Mouse (Mus musculus) neural tube, embryonic 12.5 days (tissue): ENCODE data around the gene Lars2. TPM values are rescaled to one million over a fixed set of nuclear protein-coding genes. Genes with fewer than 3 reads are reported as not detected.

ENCODE experiments used
- ATAC-seq: fragments of 200-750 bp; cut with Nextera tagmentation; 2 replicates; pipeline ENCODE4 v1.8.0; 2017; ENCODE audit warnings: low read depth, mild to moderate bottlenecking, moderate TSS enrichment, moderate library complexity; ENCODE audit not compliant: low FRiP score
- H3K27ac ChIP-seq: fragments of 300-500 bp; sonication (generic); 2 replicates; pipeline ENCODE4 v1.5.1; 2016
- H3K27me3 ChIP-seq: fragments of 300-500 bp; sonication (generic); replicated peaks from 2 replicates; pipeline ENCODE4 v1.6.1; 2016; ENCODE audit warnings: mild to moderate bottlenecking
- H3K36me3 ChIP-seq: fragments of 300-500 bp; sonication (generic); 2 replicates; pipeline ENCODE4 v1.6.1; 2016; ENCODE audit warnings: mild to moderate bottlenecking
- H3K4me1 ChIP-seq: fragments of 300-500 bp; sonication (generic); 2 replicates; pipeline ENCODE4 v1.6.1; 2016
- H3K4me2 ChIP-seq: fragments of 300-500 bp; sonication (generic); replicated peaks from 2 replicates; pipeline ENCODE4 v1.6.1; 2016; ENCODE audit warnings: mild to moderate bottlenecking
- H3K4me3 ChIP-seq: fragments of 300-500 bp; sonication (generic); 2 replicates; pipeline ENCODE4 v1.5.1; 2016
- H3K9ac ChIP-seq: fragments of 300-500 bp; sonication (generic); 2 replicates; pipeline ENCODE4 v1.6.1; 2016; ENCODE audit warnings: mild to moderate bottlenecking
- H3K9me3 ChIP-seq: fragments of 300-500 bp; sonication (generic); 2 replicates; pipeline ENCODE4 v1.6.1; 2016; ENCODE audit warnings: mild to moderate bottlenecking
- WGBS: fragments of 180-500 bp; shearing (Covaris S2); methylation state at CpG from one replicate; pipeline ENCODE4 v1.1.7; 2016; 5-methylcytosine and 5-hydroxymethylcytosine counted together
- polyA plus RNA-seq: library from polyadenylated mRNA; unstranded; fragments of >200 nt; fragmentation: Nextera tagmentation; extraction: Ambion mirVana; gene quantifications from 2 replicates; pipeline ENCODE4 v1.2.1, GENCODE M21; 2016

The Lars2 gene
- polyA plus RNA-seq, 1 experiment from 2014 or later = 972 TPM

- 88% methylated on average over 18 of the region's 18 CpGs for WGBS
- Histone ChIP-seq H3K9me3 (no peaks in the 10 kb centered on the region), H3K4me1 (peaks cover 44% of the 10 kb centered on the region), H3K27me3 (no peaks in the 10 kb centered on the region), H3K4me2 (peak overlapping the region; percentile 82), H3K36me3 (peaks cover 3% of the 10 kb centered on the region; the same call in 1 of the 2 replicates), H3K27ac (no peak overlapping the region), H3K9ac (0 out of 2 replicates have a peak overlapping the region, but pooled peaks have one; percentile 72), H3K4me3 (peak overlapping the region; percentile 66)
- no peak for ATAC-seq
Observed at GRCm38 (mm10) chr9:123480253-123480921, 113.7 kb downstream of the Lars2 start.

- Histone ChIP-seq H3K9me3 (no peaks in the 10 kb centered on the region), H3K9ac (no peak overlapping the region), H3K4me3 (0 out of 2 replicates have a peak overlapping the region, but pooled peaks have one; percentile 5), H3K27ac (no peak overlapping the region), H3K27me3 (no peaks in the 10 kb centered on the region), H3K4me2 (peak overlapping the region; percentile 82), H3K36me3 (peaks cover 3% of the 10 kb centered on the region; the same call in 1 of the 2 replicates), H3K4me1 (peaks cover 44% of the 10 kb centered on the region)
- no peak for ATAC-seq
- WGBS = 80% methylated on average over 7 of the region's 7 CpGs
Observed at GRCm38 (mm10) chr9:123481136-123481535, 114.4 kb downstream of the Lars2 start.

GRCm38 (mm10) chr9:123483598-123483997 lies 116.9 kb downstream of the Lars2 start:
- peaks cover 3% of the 10 kb centered on the region; the same call in 1 of the 2 replicates for H3K36me3 ChIP-seq

GRCm38 (mm10) chr9:123484830-123485229 lies 118.1 kb downstream of the Lars2 start:
- Histone ChIP-seq H3K9me3 (no peaks in the 10 kb centered on the region), H3K4me3 (no peak overlapping the region), H3K27ac (no peak overlapping the region), H3K4me1 (peaks cover 27% of the 10 kb centered on the region), H3K27me3 (no peaks in the 10 kb centered on the region), H3K9ac (no peak overlapping the region), H3K4me2 (no peak overlapping the region), H3K36me3 (peaks cover 3% of the 10 kb centered on the region; the same call in 1 of the 2 replicates)
- no peak for ATAC-seq
- WGBS = 88% methylated on average over 3 of the region's 3 CpGs

More at GRCm38 (mm10) chr9:123483598-123483997, 116.9 kb downstream of the Lars2 start:
- Histone ChIP-seq H3K9ac (no peak overlapping the region), H3K27ac (no peak overlapping the region), H3K27me3 (no peaks in the 10 kb centered on the region), H3K4me2 (no peak overlapping the region), H3K4me3 (no peak overlapping the region), H3K9me3 (no peaks in the 10 kb centered on the region), H3K4me1 (peaks cover 38% of the 10 kb centered on the region)
- no peak for ATAC-seq
- WGBS = 100% methylated on average over 1 of the region's 1 CpGs

DNA sequence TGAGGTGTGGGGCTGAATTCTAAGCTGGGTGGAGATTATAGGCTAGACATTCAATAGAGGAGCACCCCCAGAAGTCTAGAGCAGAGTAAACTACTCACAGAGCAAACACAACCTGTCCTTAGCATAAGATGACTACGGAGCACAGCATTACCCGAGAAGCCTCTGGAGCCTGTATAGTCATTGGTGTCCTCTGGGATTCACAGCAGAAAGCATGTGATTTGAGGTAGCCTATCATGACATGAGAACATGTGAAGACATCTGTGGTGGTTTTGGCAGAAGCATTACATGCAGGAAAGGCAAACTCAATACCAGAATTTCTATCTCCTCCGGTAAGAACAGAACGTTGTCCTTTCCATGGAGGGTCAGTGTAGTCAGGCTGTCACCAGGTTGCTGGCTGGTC lies 118.8 kb downstream of the Lars2 start:
- no peak overlapping the region for H3K4me2 ChIP-seq
- H3K4me3 ChIP-seq = no peak overlapping the region
- peaks cover 3% of the 10 kb centered on the region; the same call in 1 of the 2 replicates for H3K36me3 ChIP-seq
- no peak for ATAC-seq
- WGBS = 92% methylated on average over 4 of the region's 4 CpGs
- H3K27ac ChIP-seq = no peak overlapping the region
- no peaks in the 10 kb centered on the region for H3K9me3 ChIP-seq
- no peak overlapping the region for H3K9ac ChIP-seq
- H3K4me1 ChIP-seq = peaks cover 21% of the 10 kb centered on the region
- H3K27me3 ChIP-seq = no peaks in the 10 kb centered on the region

- Histone ChIP-seq H3K4me1 (peaks cover 11% of the 10 kb centered on the region), H3K4me2 (no peak overlapping the region), H3K27me3 (no peaks in the 10 kb centered on the region), H3K4me3 (no peak overlapping the region), H3K36me3 (peaks cover 3% of the 10 kb centered on the region; the same call in 1 of the 2 replicates), H3K9ac (no peak overlapping the region), H3K27ac (no peak overlapping the region), H3K9me3 (no peaks in the 10 kb centered on the region)
- no peak for ATAC-seq
- WGBS = 81% methylated on average over 3 of the region's 3 CpGs
Observed at GRCm38 (mm10) chr9:123486635-123487034, 119.9 kb downstream of the Lars2 start.

GRCm38 (mm10) chr9:123489073-123489472 lies 122.3 kb downstream of the Lars2 start:
- Histone ChIP-seq H3K4me1 (peaks cover 11% of the 10 kb centered on the region; the same call in 1 of the 2 replicates), H3K27ac (no peak overlapping the region), H3K36me3 (peaks cover 3% of the 10 kb centered on the region; the same call in 1 of the 2 replicates), H3K4me3 (no peak overlapping the region), H3K9me3 (no peaks in the 10 kb centered on the region), H3K27me3 (no peaks in the 10 kb centered on the region), H3K9ac (no peak overlapping the region), H3K4me2 (no peak overlapping the region)
- 83% methylated on average over 2 of the region's 2 CpGs for WGBS
- ATAC-seq = no peak

- Histone ChIP-seq H3K27ac (no peak overlapping the region), H3K27me3 (no peaks in the 10 kb centered on the region), H3K4me3 (no peak overlapping the region), H3K4me1 (peaks cover 11% of the 10 kb centered on the region; the same call in 1 of the 2 replicates), H3K9me3 (no peaks in the 10 kb centered on the region), H3K9ac (no peak overlapping the region), H3K36me3 (no peaks in the 10 kb centered on the region; the same call in 1 of the 2 replicates), H3K4me2 (no peak overlapping the region)
- 76% methylated on average over 9 of the region's 9 CpGs for WGBS
- ATAC-seq = no peak
Observed at GRCm38 (mm10) chr9:123489727-123490343, 123.1 kb downstream of the Lars2 start.

DNA sequence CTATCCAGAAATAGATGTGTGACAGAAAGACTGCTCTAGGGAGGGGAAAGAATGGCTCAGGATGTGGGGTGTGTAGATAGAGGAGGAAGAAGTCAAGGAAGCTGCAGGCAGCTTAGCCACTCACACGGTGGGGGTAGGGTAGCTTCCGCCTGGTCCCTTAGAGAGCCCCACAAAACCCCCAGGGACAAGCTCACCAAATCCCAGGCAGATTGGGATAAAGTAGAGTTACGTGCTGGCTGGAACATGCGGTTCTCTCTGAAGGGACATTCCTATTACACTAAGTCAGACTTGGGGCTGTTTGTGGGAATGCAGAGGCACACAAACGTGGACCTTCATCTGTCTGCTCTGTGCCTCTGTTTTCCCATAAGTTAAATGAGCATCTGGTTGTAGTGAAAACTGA lies 124.2 kb downstream of the Lars2 start:
- Histone ChIP-seq H3K36me3 (no peaks in the 10 kb centered on the region; the same call in 1 of the 2 replicates), H3K27ac (no peak overlapping the region), H3K4me3 (no peak overlapping the region), H3K4me2 (no peak overlapping the region), H3K27me3 (no peaks in the 10 kb centered on the region), H3K9me3 (no peaks in the 10 kb centered on the region), H3K9ac (no peak overlapping the region), H3K4me1 (peaks cover 11% of the 10 kb centered on the region; the same call in 1 of the 2 replicates)
- no peak for ATAC-seq
- 81% methylated on average over 5 of the region's 5 CpGs for WGBS

DNA sequence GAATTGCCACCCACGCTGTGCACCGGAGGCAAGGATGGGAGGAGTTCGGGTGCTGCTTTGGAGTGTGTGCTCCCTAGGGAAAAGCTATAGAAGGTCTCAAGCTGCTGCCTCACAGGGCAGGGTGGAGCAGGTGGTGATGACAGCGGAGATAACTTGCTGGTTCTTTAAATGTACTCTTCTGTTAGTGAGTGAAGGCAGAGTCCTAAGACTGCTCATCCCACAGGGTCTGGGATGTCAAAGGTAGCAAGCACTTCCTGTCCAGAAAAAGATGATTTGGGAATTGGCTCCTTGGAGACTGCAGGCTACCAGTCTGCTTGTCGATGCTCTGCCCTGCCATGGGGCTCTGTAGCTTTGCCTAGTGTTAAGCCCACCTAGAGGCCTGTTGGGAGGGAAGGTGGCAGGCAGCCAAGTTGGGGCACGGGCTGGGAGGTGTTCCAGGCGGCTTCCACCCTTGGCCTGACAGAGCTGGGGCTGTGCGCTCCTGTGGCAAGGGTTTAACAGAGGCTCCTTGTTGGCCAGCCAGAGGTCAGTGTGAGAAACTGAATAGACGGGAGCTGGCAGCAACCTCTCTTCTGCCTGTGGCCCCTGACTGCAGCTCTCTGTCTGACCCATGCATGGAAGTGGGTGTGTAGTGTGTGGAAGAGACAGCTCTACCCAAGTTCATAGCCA lies 125.3 kb downstream of the Lars2 start:
- H3K4me2 ChIP-seq = no peak overlapping the region
- peaks cover 11% of the 10 kb centered on the region; the same call in 1 of the 2 replicates for H3K4me1 ChIP-seq
- H3K36me3 ChIP-seq = no peaks in the 10 kb centered on the region; the same call in 1 of the 2 replicates
- 0 out of 2 replicates have a peak, but pooled peaks have one; percentile 9 for ATAC-seq
- no peak overlapping the region for H3K9ac ChIP-seq
- no peaks in the 10 kb centered on the region for H3K9me3 ChIP-seq
- no peak overlapping the region for H3K27ac ChIP-seq
- no peak overlapping the region for H3K4me3 ChIP-seq
- no peaks in the 10 kb centered on the region for H3K27me3 ChIP-seq
- WGBS = 76% methylated on average over 9 of the region's 9 CpGs

DNA sequence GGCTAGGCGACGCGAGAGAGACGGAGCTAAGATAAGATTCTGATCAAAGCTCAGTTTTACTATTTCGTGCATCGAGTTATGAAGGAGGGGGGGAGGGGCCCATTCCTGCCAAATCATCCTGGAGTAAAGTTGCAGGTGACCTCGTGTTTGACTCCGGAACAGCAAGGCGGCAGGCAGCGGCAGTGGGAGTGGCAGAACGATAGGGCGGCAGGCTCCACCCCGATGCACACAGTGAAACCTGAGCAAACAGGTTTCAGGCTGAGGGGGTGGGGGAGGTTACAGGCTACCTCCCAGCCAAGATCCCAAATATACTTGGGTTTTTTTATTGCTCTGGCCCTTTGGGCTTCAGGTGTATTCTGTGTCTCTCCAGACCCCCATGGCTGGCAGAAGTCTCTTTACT lies 129.9 kb downstream of the Lars2 start:
- Histone ChIP-seq H3K9me3 (no peaks in the 10 kb centered on the region), H3K36me3 (peaks cover 3% of the 10 kb centered on the region; the same call in 1 of the 2 replicates), H3K4me2 (no peak overlapping the region; the same call in 1 of the 2 replicates), H3K27me3 (no peaks in the 10 kb centered on the region), H3K4me1 (peaks cover 7% of the 10 kb centered on the region; the same call in 1 of the 2 replicates), H3K4me3 (no peak overlapping the region), H3K9ac (no peak overlapping the region), H3K27ac (no peak overlapping the region)
- no peak for ATAC-seq
- WGBS = 23% methylated on average over 13 of the region's 13 CpGs

DNA sequence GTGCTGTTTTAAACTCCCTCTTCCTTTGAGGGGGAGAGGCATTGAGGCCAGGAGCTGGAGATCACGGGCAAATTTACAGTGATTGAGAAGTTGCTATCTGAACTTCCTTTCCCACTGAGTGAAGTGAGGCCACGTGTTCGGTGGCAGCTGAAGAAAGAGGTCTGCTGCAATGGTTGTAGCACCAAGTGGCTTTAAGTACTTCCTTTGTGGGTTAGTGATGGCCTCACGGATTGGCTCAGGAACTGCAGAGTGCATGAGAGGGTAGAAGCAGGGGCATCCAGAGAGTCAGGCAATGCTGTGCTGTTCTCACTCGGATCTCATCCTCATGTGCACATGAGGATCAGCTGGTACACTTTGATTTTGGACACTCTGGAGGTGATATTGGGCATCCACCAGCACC lies 131.2 kb downstream of the Lars2 start:
- Histone ChIP-seq H3K9ac (no peak overlapping the region), H3K9me3 (no peaks in the 10 kb centered on the region), H3K27me3 (no peaks in the 10 kb centered on the region), H3K27ac (no peak overlapping the region), H3K4me1 (no peaks in the 10 kb centered on the region), H3K4me2 (no peak overlapping the region), H3K4me3 (no peak overlapping the region), H3K36me3 (peaks cover 10% of the 10 kb centered on the region)
- ATAC-seq = no peak
- 81% methylated on average over 5 of the region's 5 CpGs for WGBS
